Mouse (Mus musculus) liver, embryonic 14.5 days (tissue): ENCODE measurements around the gene Mrpl1. TPM values are rescaled to one million over a fixed set of nuclear protein-coding genes. Genes with fewer than 3 reads are reported as not detected.
A peak's percentile ranks its signal among the peaks of the same experiment; 100 is the strongest.

Experiments
- ATAC-seq: fragments of 200-750 bp; cut with Nextera tagmentation; 2 replicates; pipeline ENCODE4 v1.8.0; 2017; ENCODE audit warnings: moderate number of reproducible peaks, mild to moderate bottlenecking, moderate library complexity; ENCODE audit not compliant: insufficient read depth
- DNase-seq, 3 experiments: peaks; one replicate each; pipeline ENCODE4 v3.0.0-alpha.2; 2012 to 2013; ENCODE audit warnings: low read depth in 3 of 3, low spot score in 3 of 3
- H3K27ac ChIP-seq: fragments of 300-500 bp; sonication (generic); 2 replicates; pipeline ENCODE4 v1.5.1; 2014; ENCODE audit warnings: moderate library complexity, mild to moderate bottlenecking, control low read depth, inconsistent platforms
- H3K27me3 ChIP-seq: fragments of 300-500 bp; sonication (generic); 2 replicates; pipeline ENCODE4 v1.6.1; 2014; ENCODE audit warnings: mild to moderate bottlenecking, low read length, moderate library complexity; ENCODE audit not compliant: control insufficient read depth, insufficient read depth
- H3K36me3 ChIP-seq: fragments of 300-500 bp; sonication (generic); replicated peaks from 2 replicates; pipeline ENCODE4 v1.6.1; 2014; ENCODE audit warnings: low read depth; ENCODE audit not compliant: control insufficient read depth, insufficient read depth
- H3K4me1 ChIP-seq, 2 experiments: fragments of 200-500 bp in 1 of 2; fragments of 300-500 bp in 1 of 2; sonication (generic) in 1 of 2; replicated peaks; 2 replicates each; pipeline ENCODE4 v1.6.1; 2012 to 2014; ENCODE audit warnings: antibody characterized with exemption in 1 of 2, inconsistent platforms in 1 of 2, low read length in 1 of 2; ENCODE audit not compliant: control insufficient read depth in 2 of 2, insufficient read depth in 2 of 2
- H3K4me2 ChIP-seq: fragments of 300-500 bp; sonication (generic); 2 replicates; pipeline ENCODE4 v1.6.1; 2014; ENCODE audit warnings: low read depth, mild to moderate bottlenecking, control low read depth, moderate library complexity
- H3K4me3 ChIP-seq, 2 experiments: fragments of 200-500 bp in 1 of 2; fragments of 300-500 bp in 1 of 2; sonication (generic) in 1 of 2; 2 replicates each; pipeline ENCODE4 v1.5.1; 2012 to 2014; ENCODE audit warnings: low read depth in 2 of 2, low read length in 2 of 2, mild to moderate bottlenecking in 2 of 2, control low read depth in 1 of 2, inconsistent platforms in 1 of 2, moderate library complexity in 1 of 2; ENCODE audit not compliant: insufficient read depth in 1 of 2
- H3K9ac ChIP-seq: fragments of 300-500 bp; sonication (generic); replicated peaks from 2 replicates; pipeline ENCODE4 v1.6.1; 2014; ENCODE audit warnings: mild to moderate bottlenecking, control low read depth, moderate library complexity
- H3K9me3 ChIP-seq: fragments of 300-500 bp; sonication (generic); 2 replicates; pipeline ENCODE4 v1.6.1; 2016; ENCODE audit warnings: low read length, mixed read lengths; ENCODE audit not compliant: control insufficient read depth
- CTCF ChIP-seq: IDR thresholded peaks from 2 replicates; pipeline ENCODE4 v1.5.1; 2016; ENCODE audit warnings: antibody characterized with exemption, low read depth, control low read depth
- EP300 ChIP-seq: IDR thresholded peaks from 2 replicates; pipeline ENCODE4 v1.6.1; 2016; ENCODE audit warnings: antibody characterized with exemption, low read depth
- WGBS: fragments of 180-500 bp; shearing (Covaris S2); extraction: QIAGEN DNeasy Blood & Tissue Kit; methylation state at CpG from one replicate; pipeline ENCODE4 v1.1.7; 2014; ENCODE audit not compliant: insufficient replicate concordance; 5-methylcytosine and 5-hydroxymethylcytosine counted together
- polyA plus RNA-seq, 2 experiments: library from polyadenylated mRNA; depleted of rRNA in 1 of 2; stranded (reverse) in 1 of 2; unstranded in 1 of 2; fragments of >200 nt; fragmentation: Nextera tagmentation in 1 of 2; extraction: Ambion mirVana in 1 of 2; gene quantifications; 2 replicates each; pipeline versions ENCODE4 v1.2.1 to v1.2.3; 2012 to 2014

Gene Mrpl1
- polyA plus RNA-seq, 2 experiments: 6.0 to 14.7 TPM

DNA sequence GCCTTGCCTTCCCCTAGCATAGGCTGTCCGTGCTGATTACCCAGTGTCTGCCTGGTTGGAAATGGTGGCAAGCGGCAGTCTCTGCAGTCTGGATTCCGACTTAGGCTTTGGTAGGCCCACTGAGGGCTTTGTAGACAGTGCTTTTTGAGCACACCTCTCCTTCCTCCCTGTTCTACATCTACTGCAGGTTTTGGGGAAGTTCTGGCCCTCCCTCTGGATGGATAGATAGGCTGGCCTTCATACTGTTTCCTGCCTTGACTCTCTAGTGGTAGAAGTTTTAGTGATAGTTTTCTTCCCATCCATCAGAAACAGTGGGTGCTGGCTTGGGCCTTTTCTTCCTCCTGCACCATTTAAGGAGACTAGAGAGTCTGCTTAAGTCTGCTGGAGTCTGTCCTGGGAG lies 9.4 kb downstream of the Mrpl1 start:
- ATAC-seq (no peak), DNase-seq (no peak)
- Histone ChIP-seq H3K9me3 (no peaks in the 10 kb centered on the region), H3K36me3 (0 out of 2 replicates have a peak, but pooled peaks cover 4% of the 10 kb centered on the region), H3K27me3 (no peaks in the 10 kb centered on the region), H3K4me3 (no peak overlapping the region), H3K27ac (no peak overlapping the region), H3K9ac (no peak overlapping the region), H3K4me1 (peaks cover 4 to 15% of the 10 kb centered on the region in 2 experiments), H3K4me2 (no peak overlapping the region)
- TF ChIP-seq CTCF (no peak), EP300 (no peak)
- WGBS: 50% methylated on average over 3 of the region's 3 CpGs

DNA sequence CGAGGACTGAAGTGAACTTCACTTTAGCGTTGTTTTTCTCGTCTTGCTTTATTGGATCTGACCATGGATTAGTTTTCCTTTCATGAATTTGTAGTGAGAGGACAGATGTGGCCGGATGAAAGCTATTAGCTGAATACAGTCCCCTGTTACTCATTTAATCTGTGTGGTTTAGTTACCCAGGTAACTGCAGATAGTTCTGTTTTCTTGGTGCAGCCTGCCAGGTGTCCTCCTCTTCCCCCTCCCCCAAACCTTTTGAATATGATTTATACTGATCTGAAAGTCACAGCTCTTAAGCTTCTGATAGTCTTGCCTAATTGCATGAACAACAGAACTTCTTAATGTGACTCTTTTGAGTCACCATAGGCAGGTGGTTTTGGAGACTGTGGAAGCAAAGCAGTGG lies 10.2 kb downstream of the Mrpl1 start:
- ATAC-seq (no peak), DNase-seq (no peak)
- H3K27ac ChIP-seq: no peak overlapping the region
- no peak overlapping the region for H3K4me2 ChIP-seq
- TF ChIP-seq EP300: no peak
- TF ChIP-seq CTCF: no peak
- H3K4me3 ChIP-seq: no peak overlapping the region
- no peak overlapping the region for H3K9ac ChIP-seq
- no peaks in the 10 kb centered on the region for H3K36me3 ChIP-seq
- WGBS: 78% methylated on average over 4 of the region's 4 CpGs
- no peaks in the 10 kb centered on the region for H3K27me3 ChIP-seq
- peaks cover 4 to 15% of the 10 kb centered on the region in 2 experiments for H3K4me1 ChIP-seq
- no peaks in the 10 kb centered on the region for H3K9me3 ChIP-seq

- H3K9me3 ChIP-seq: no peaks in the 10 kb centered on the region
- no peaks in the 10 kb centered on the region; the same call in 1 of the 2 replicates for H3K36me3 ChIP-seq
- DNase-seq (no peak), ATAC-seq (peak; percentile 42; the same call in 1 of the 2 replicates)
- H3K4me3 ChIP-seq: no peak overlapping the region
- TF ChIP-seq CTCF (no peak), EP300 (no peak)
- H3K27ac ChIP-seq: no peak overlapping the region
- 19% methylated on average over 1 of the region's 1 CpGs for WGBS
- no peaks in the 10 kb centered on the region for H3K27me3 ChIP-seq
- no peak overlapping the region for H3K9ac ChIP-seq
- no peak overlapping the region for H3K4me2 ChIP-seq
- H3K4me1 ChIP-seq: peaks cover 4 to 15% of the 10 kb centered on the region in 2 experiments
These were observed 12.0 kb downstream of the Mrpl1 start for GRCm38 (mm10) chr5:96221298-96221697.

- no peaks in the 10 kb centered on the region; the same call in 1 of the 2 replicates for H3K36me3 ChIP-seq
- no peak for TF ChIP-seq CTCF
- H3K27ac ChIP-seq: no peak overlapping the region
- H3K9ac ChIP-seq: no peak overlapping the region
- H3K4me2 ChIP-seq: peak overlapping the region; percentile 6; the same call in 1 of the 2 replicates
- H3K9me3 ChIP-seq: no peaks in the 10 kb centered on the region
- WGBS: 25% methylated on average over 5 of the region's 5 CpGs
- ATAC-seq (peak; percentile 57), DNase-seq (peak in 1 of 3 experiments; percentile 29)
- H3K27me3 ChIP-seq: no peaks in the 10 kb centered on the region
- H3K4me1 ChIP-seq: peaks cover 4 to 15% of the 10 kb centered on the region in 2 experiments
- H3K4me3 ChIP-seq: no peak overlapping the region
These were observed 12.7 kb downstream of the Mrpl1 start for GRCm38 (mm10) chr5:96221812-96222585.

- TF ChIP-seq CTCF (no peak), EP300 (no peak)
- H3K9me3 ChIP-seq: no peaks in the 10 kb centered on the region
- 81% methylated on average over 3 of the region's 3 CpGs for WGBS
These were observed 13.7 kb downstream of the Mrpl1 start for GRCm38 (mm10) chr5:96222964-96223363.

More at GRCm38 (mm10) chr5:96222964-96223363, 13.7 kb downstream of the Mrpl1 start:
- Histone ChIP-seq H3K36me3 (no peaks in the 10 kb centered on the region; the same call in 1 of the 2 replicates), H3K4me1 (peaks cover 4 to 15% of the 10 kb centered on the region in 2 experiments), H3K27me3 (no peaks in the 10 kb centered on the region), H3K4me2 (no peak overlapping the region), H3K4me3 (no peak overlapping the region), H3K27ac (no peak overlapping the region), H3K9ac (no peak overlapping the region)
- DNase-seq: no peak
- ATAC-seq: no peak
